Mouse (Mus musculus) left cerebral cortex, adult 9 months (tissue): Measurements from ENCODE around the gene Sp6.

ENCODE experiments used
- DNase-seq, 2 experiments: peaks; one replicate each; pipeline ENCODE4 v3.0.0; 2022; ENCODE audit warnings: low spot score in 2 of 2

Gene Sp6

GRCm38 (mm10) chr11:97063274-97063920 is 50.2 kb downstream of the Sp6 start:
- peak in 1 of 2 experiments; percentile 38 for DNase-seq

GRCm38 (mm10) chr11:97063921-97064295 is 50.7 kb downstream of the Sp6 start:
- DNase-seq: no peak

GRCm38 (mm10) chr11:97065538-97066295 is 52.5 kb downstream of the Sp6 start:
- DNase-seq: no peak

GRCm38 (mm10) chr11:97066656-97067360 is 53.6 kb downstream of the Sp6 start:
- no peak for DNase-seq

- DNase-seq: no peak
These were observed 56.1 kb downstream of the Sp6 start for GRCm38 (mm10) chr11:97069333-97069732.

GRCm38 (mm10) chr11:97069770-97070169 is 56.6 kb downstream of the Sp6 start:
- no peak for DNase-seq

GRCm38 (mm10) chr11:97071129-97071528 is 57.9 kb downstream of the Sp6 start:
- DNase-seq: no peak

GRCm38 (mm10) chr11:97072533-97072932 is 59.3 kb downstream of the Sp6 start:
- DNase-seq: peak in 1 of 2 experiments; percentile 71

- no peak for DNase-seq
These were observed 61.0 kb downstream of the Sp6 start for GRCm38 (mm10) chr11:97074235-97074634.
